ENCODE assay signal across 8 mouse cellular contexts in genomic region chr12:86826420-86827240, GRCm38 (mm10). TPM values are rescaled to one million over a fixed set of nuclear protein-coding genes. Genes with fewer than 3 reads are reported as not detected.
DNase-seq lines count a peak whose midpoint lies in the region; ATAC-seq and TF ChIP-seq lines count a peak whose summit lies in the region.

No protein-coding gene starts in this region.

- peaks cover 77% of the 10 kb centered on the region for H3K4me1 ChIP-seq in forebrain, embryonic 10.5 days
- H3K4me1 ChIP-seq in forebrain, embryonic 11.5 days (replicated peaks; ENCODE audit: control insufficient read depth, insufficient read depth, low read length) = peaks cover 26% of the 10 kb centered on the region
- H3K4me1 ChIP-seq in forebrain, postnatal 0 days (ENCODE audit: insufficient read depth) = peaks cover 27% of the 10 kb centered on the region
- peaks cover 13% of the 10 kb centered on the region; the same call in 1 of the 2 replicates for H3K4me1 ChIP-seq in intestine, postnatal 0 days (replicated peaks; ENCODE audit: control insufficient read depth, insufficient read depth, low read length)
- peaks cover 40% of the 10 kb centered on the region for H3K4me1 ChIP-seq in lung, embryonic 14.5 days (ENCODE audit: insufficient read depth)
- peaks cover 40% of the 10 kb centered on the region for H3K4me1 ChIP-seq in stomach, embryonic 16.5 days (ENCODE audit: control insufficient read depth, insufficient read depth, low read length)

- no peak for TF ChIP-seq CTCF in forebrain, postnatal 0 days (IDR thresholded peaks at IDR 0.05; ENCODE audit: low read depth)
- no peak for TF ChIP-seq CTCF in intestine, postnatal 0 days (IDR thresholded peaks at IDR 0.05; ENCODE audit: low read depth)
- no peak for TF ChIP-seq CTCF in lung, embryonic 14.5 days (IDR thresholded peaks at IDR 0.05; ENCODE audit: low read depth)

- H3K27ac ChIP-seq in forebrain, embryonic 10.5 days = peak overlapping the region; percentile 70
- H3K27ac ChIP-seq in forebrain, embryonic 11.5 days (ENCODE audit: low read depth, low read length) = no peak overlapping the region; the same call in 1 of the 2 replicates
- peak overlapping the region; percentile 25 for H3K27ac ChIP-seq in forebrain, postnatal 0 days (ENCODE audit: low read depth, low read length)
- H3K27ac ChIP-seq in intestine, postnatal 0 days (ENCODE audit: low read depth, low read length) = no peak overlapping the region
- peak overlapping the region; percentile 99 for H3K27ac ChIP-seq in lung, embryonic 14.5 days (ENCODE audit: low read depth)
- H3K27ac ChIP-seq in stomach, embryonic 16.5 days (ENCODE audit: low read length) = peak overlapping the region; percentile 95; the same call in 1 of the 2 replicates

- no peak for DNase-seq in forebrain, embryonic 10.5 days (ENCODE audit: extremely low spot score, low spot score)
- DNase-seq in forebrain, embryonic 11.5 days (ENCODE audit: low spot score) = no peak
- peak; percentile 97 for DNase-seq in Muller cell, postnatal 12 days (ENCODE audit: inconsistent ontology term)
- DNase-seq in forebrain, postnatal 0 days = no peak
- peak; percentile 66 for DNase-seq in lung, embryonic 14.5 days

- H3K9ac ChIP-seq in forebrain, embryonic 11.5 days (ENCODE audit: low read length) = no peak overlapping the region
- H3K9ac ChIP-seq in forebrain, postnatal 0 days = no peak overlapping the region
- H3K9ac ChIP-seq in intestine, postnatal 0 days (ENCODE audit: low read depth, low read length) = no peak overlapping the region
- H3K9ac ChIP-seq in lung, embryonic 14.5 days = no peak overlapping the region
- H3K9ac ChIP-seq in stomach, embryonic 16.5 days (ENCODE audit: low read length) = no peak overlapping the region

- H3K27me3 ChIP-seq in forebrain, embryonic 10.5 days (ENCODE audit: poor library complexity, severe bottlenecking) = peaks cover 24% of the 10 kb centered on the region
- H3K27me3 ChIP-seq in forebrain, embryonic 11.5 days (ENCODE audit: control insufficient read depth, insufficient read depth, low read length) = no peaks in the 10 kb centered on the region
- H3K27me3 ChIP-seq in forebrain, postnatal 0 days (ENCODE audit: insufficient read depth, low read length) = no peaks in the 10 kb centered on the region
- H3K27me3 ChIP-seq in intestine, postnatal 0 days (replicated peaks; ENCODE audit: control insufficient read depth, insufficient read depth, low read length) = no peaks in the 10 kb centered on the region
- H3K27me3 ChIP-seq in lung, embryonic 14.5 days (ENCODE audit: insufficient read depth, low read length) = no peaks in the 10 kb centered on the region
- no peaks in the 10 kb centered on the region for H3K27me3 ChIP-seq in stomach, embryonic 16.5 days (ENCODE audit: control insufficient read depth, insufficient read depth, low read length)

- ATAC-seq in forebrain, embryonic 11.5 days (replicated peaks; ENCODE audit: low FRiP score) = no peak
- ATAC-seq in forebrain, postnatal 0 days = no peak
- ATAC-seq in intestine, postnatal 0 days = 0 out of 2 replicates have a peak, but pooled peaks have one; percentile 15
- ATAC-seq in lung, embryonic 14.5 days (ENCODE audit: insufficient read depth) = no peak
- no peak for ATAC-seq in stomach, embryonic 16.5 days (ENCODE audit: insufficient read depth, low FRiP score)
- ATAC-seq in CD4-positive, CD25-positive, alpha-beta regulatory T cell, adult 4 months = no peak

- 69% methylated on average over 13 of the region's 13 CpGs for WGBS in forebrain, embryonic 10.5 days
- 64% methylated on average over 13 of the region's 13 CpGs for WGBS in forebrain, embryonic 11.5 days
- WGBS in forebrain, postnatal 0 days = 36% methylated on average over 13 of the region's 13 CpGs
- WGBS in intestine, postnatal 0 days = 69% methylated on average over 13 of the region's 13 CpGs
- 58% methylated on average over 13 of the region's 13 CpGs for WGBS in lung, embryonic 14.5 days
- 64% methylated on average over 13 of the region's 13 CpGs for WGBS in stomach, embryonic 16.5 days

- no peaks in the 10 kb centered on the region for H3K36me3 ChIP-seq in forebrain, embryonic 10.5 days (replicated peaks)
- no peaks in the 10 kb centered on the region for H3K36me3 ChIP-seq in forebrain, embryonic 11.5 days (ENCODE audit: control insufficient read depth, insufficient read depth, low read length)
- no peaks in the 10 kb centered on the region for H3K36me3 ChIP-seq in forebrain, postnatal 0 days (ENCODE audit: insufficient read depth)
- H3K36me3 ChIP-seq in intestine, postnatal 0 days (ENCODE audit: control insufficient read depth, insufficient read depth) = no peaks in the 10 kb centered on the region
- no peaks in the 10 kb centered on the region for H3K36me3 ChIP-seq in lung, embryonic 14.5 days (ENCODE audit: insufficient read depth)
- no peaks in the 10 kb centered on the region for H3K36me3 ChIP-seq in stomach, embryonic 16.5 days (ENCODE audit: control insufficient read depth, insufficient read depth, low read length)

- H3K9me3 ChIP-seq in forebrain, embryonic 10.5 days = no peaks in the 10 kb centered on the region
- H3K9me3 ChIP-seq in forebrain, embryonic 11.5 days (ENCODE audit: control insufficient read depth, low read length) = no peaks in the 10 kb centered on the region
- H3K9me3 ChIP-seq in forebrain, postnatal 0 days (ENCODE audit: low read length) = no peaks in the 10 kb centered on the region
- H3K9me3 ChIP-seq in intestine, postnatal 0 days (ENCODE audit: control insufficient read depth) = no peaks in the 10 kb centered on the region
- no peaks in the 10 kb centered on the region for H3K9me3 ChIP-seq in lung, embryonic 14.5 days (ENCODE audit: low read depth, low read length)
- H3K9me3 ChIP-seq in stomach, embryonic 16.5 days (replicated peaks; ENCODE audit: control insufficient read depth, low read length) = no peaks in the 10 kb centered on the region

- no peak overlapping the region for H3K4me3 ChIP-seq in forebrain, embryonic 10.5 days
- H3K4me3 ChIP-seq in forebrain, embryonic 11.5 days (ENCODE audit: low read depth, low read length) = no peak overlapping the region
- no peak overlapping the region for H3K4me3 ChIP-seq in forebrain, postnatal 0 days (ENCODE audit: low read depth, low read length)
- no peak overlapping the region for H3K4me3 ChIP-seq in intestine, postnatal 0 days (ENCODE audit: low read depth, low read length)
- H3K4me3 ChIP-seq in lung, embryonic 14.5 days (ENCODE audit: low read depth, low read length) = no peak overlapping the region
- H3K4me3 ChIP-seq in stomach, embryonic 16.5 days (replicated peaks; ENCODE audit: low read length) = no peak overlapping the region

- no peak overlapping the region for H3K4me2 ChIP-seq in forebrain, embryonic 11.5 days (ENCODE audit: low read depth, low read length, severe bottlenecking)
- H3K4me2 ChIP-seq in forebrain, postnatal 0 days (ENCODE audit: low read depth) = no peak overlapping the region
- no peak overlapping the region for H3K4me2 ChIP-seq in intestine, postnatal 0 days (replicated peaks; ENCODE audit: low read depth)
- no peak overlapping the region for H3K4me2 ChIP-seq in lung, embryonic 14.5 days
- no peak overlapping the region for H3K4me2 ChIP-seq in stomach, embryonic 16.5 days (ENCODE audit: low read depth, low read length)

RNA-seq across cellular contexts. Expression of gene Irf2bpl, which starts 58.0 kb away (rescaled TPM):
- 20.5 and 22.6 TPM in 2 replicates for polyA plus RNA-seq in forebrain, embryonic 10.5 days (2016; fragmentation: Nextera tagmentation; extraction: Ambion mirVana)
- polyA plus RNA-seq in forebrain, embryonic 11.5 days (2014; fragmentation: Nextera tagmentation; extraction: Ambion mirVana) = 40.3 and 42.7 TPM in 2 replicates
- total RNA-seq in forebrain, postnatal 0 days (2014; rRNA removed) = 134 and 161 TPM in 2 replicates
- polyA plus RNA-seq in forebrain, postnatal 0 days (2015; fragmentation: Nextera tagmentation; extraction: Ambion mirVana) = 86.3 and 95.7 TPM in 2 replicates
- polyA plus RNA-seq in intestine, postnatal 0 days (2015; fragmentation: Nextera tagmentation; extraction: Ambion mirVana) = 10.0 and 10.7 TPM in 2 replicates
- polyA plus RNA-seq in lung, embryonic 14.5 days (2014; fragmentation: Nextera tagmentation; extraction: Ambion mirVana) = 44.6 and 44.8 TPM in 2 replicates
- polyA plus RNA-seq in stomach, embryonic 16.5 days (2015; fragmentation: Nextera tagmentation; extraction: Ambion mirVana) = 10.1 and 11.7 TPM in 2 replicates
- 10 to 100 TPM in 1 of 2 experiments, 1 to 10 TPM in 1; 7.6 to 18.8 TPM for polyA plus RNA-seq in CD4-positive, CD25-positive, alpha-beta regulatory T cell, adult 4 months (2017; shearing (Covaris generic))

Comparison
In these comparisons a context has a peak if more than half of its experiments do, and no peak if none do; other contexts are left out.
1. H3K27ac ChIP-seq: peak in forebrain, embryonic 10.5 days (single experiment), forebrain, postnatal 0 days (single experiment), lung, embryonic 14.5 days (single experiment) and stomach, embryonic 16.5 days (single experiment); none in forebrain, embryonic 11.5 days (single experiment) and intestine, postnatal 0 days (single experiment).
2. DNase-seq: peak in Muller cell, postnatal 12 days (single experiment) and lung, embryonic 14.5 days (single experiment); none in forebrain, embryonic 10.5 days (single experiment), forebrain, embryonic 11.5 days (single experiment) and forebrain, postnatal 0 days (single experiment).